Mouse (Mus musculus): ENCODE data around the gene Krt7.

GRCm38 (mm10) chr15:101479007-101479665 lies 68.3 kb downstream of the Krt7 start:
- TF ChIP-seq CTCF (IDR thresholded peaks at IDR 0.05; ENCODE audit: low read depth, low read length) = no peak
- no peak for TF ChIP-seq POLR2AphosphoS5 (IDR thresholded peaks at IDR 0.05; ENCODE audit: insufficient replicate concordance, low read depth, low read length)
- TF ChIP-seq GATA2 (IDR thresholded peaks at IDR 0.05; ENCODE audit: borderline replicate concordance, low read depth, low read length) = no peak
- no peak for TF ChIP-seq GATA1 (IDR thresholded peaks at IDR 0.05; ENCODE audit: borderline replicate concordance, low read length)

Data from G1E (cell line).